Mouse (Mus musculus) left cerebral cortex, postnatal 10 days (tissue): ENCODE measurements at regions not wholly inside any gene's neighbourhood (a gene's known extent, or its start where the extent isn't known, plus 50 kb on each side); places are given as distances from the start of the nearest gene placed in this dataset.
"Not testable (repeated sequence)": the region's sequence is repeated elsewhere in the genome, so short reads cannot be mapped to it uniquely, and the experiment has no call there.

Experiments used
- DNase-seq, 2 experiments: peaks; one replicate each; pipeline ENCODE4 v3.0.0; 2021 to 2022; ENCODE audit warnings: low spot score in 2 of 2, mixed read lengths in 1 of 2; ENCODE audit errors: extremely low spot score in 1 of 2
- intact Hi-C: fragments of 180-260 bp; cut with DNase I; formaldehyde crosslinking; loops from one replicate; pipeline ENCODE4 v1.15.1; 2025

- DNase-seq: no peak
- intact Hi-C loops: no loop called here
These were observed 284.8 kb downstream of the Plod2 start for GRCm38 (mm10) chr9:92826708-92827353.

DNA sequence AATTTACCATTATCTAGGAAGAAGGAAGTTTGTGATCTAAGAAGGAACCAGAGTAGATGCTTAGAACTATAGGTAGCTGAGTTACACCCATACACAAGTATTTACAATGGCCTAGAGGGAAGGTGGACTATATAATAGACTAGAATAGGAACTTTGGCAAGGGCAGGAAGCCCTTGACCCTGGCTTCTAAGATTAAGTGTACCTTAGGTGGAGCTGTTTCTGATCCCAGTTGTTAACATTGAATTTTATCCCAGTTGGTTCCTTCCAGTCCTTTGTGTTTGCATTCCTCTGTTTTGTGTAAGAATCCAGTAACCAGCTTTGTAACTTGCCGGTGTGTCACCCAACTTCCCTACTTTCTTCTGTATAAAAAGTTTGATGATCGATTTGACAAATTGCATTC lies 294.1 kb downstream of the Plod2 start:
- DNase-seq, intact Hi-C loops: not testable (repeated sequence)

DNA sequence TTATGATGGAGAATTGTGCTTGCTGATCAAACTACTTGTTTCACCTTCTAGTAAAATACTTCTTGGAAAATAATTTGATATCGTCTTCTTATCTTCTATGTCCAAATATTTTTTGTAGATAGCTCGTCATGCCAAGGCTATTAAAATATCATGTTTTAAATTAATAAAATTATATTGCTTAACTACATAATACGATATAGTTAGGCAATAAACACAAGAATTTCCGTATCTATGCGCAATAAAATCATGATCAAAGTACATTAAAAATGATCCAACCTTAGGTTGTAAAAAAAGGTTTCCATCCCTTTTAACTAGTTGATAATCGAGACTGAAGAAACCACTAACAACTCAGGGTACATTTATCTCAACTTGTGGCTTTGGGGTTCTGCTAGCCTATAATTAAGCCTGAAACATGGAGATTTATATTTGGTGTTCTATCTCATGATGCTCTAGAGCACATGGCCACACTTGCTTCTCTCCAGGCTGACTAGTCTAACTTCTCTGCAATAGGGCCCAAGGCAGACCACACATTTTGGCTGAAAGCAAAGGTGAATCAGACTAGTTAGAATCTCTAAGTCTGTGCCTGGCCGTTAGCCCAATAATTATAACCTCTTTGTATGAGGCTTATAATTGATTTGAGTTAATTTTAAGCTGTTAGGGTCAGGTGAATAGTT lies 314.5 kb downstream of the Plod2 start:
- DNase-seq: no peak
- intact Hi-C loops: no loop called here

GRCm38 (mm10) chr9:92865822-92866221 lies 323.8 kb downstream of the Plod2 start:
- no peak for DNase-seq
- intact Hi-C loops: no loop called here

- intact Hi-C loops: loop anchor here (5.0 to 10.0 kb wide), 2 partner anchors 241 to 664 kb away; no protein-coding TSS in a partner anchor
- peak; percentile 24 to 32 for DNase-seq
These were observed 336.6 kb downstream of the Plod2 start for GRCm38 (mm10) chr9:92878589-92878988.

DNA sequence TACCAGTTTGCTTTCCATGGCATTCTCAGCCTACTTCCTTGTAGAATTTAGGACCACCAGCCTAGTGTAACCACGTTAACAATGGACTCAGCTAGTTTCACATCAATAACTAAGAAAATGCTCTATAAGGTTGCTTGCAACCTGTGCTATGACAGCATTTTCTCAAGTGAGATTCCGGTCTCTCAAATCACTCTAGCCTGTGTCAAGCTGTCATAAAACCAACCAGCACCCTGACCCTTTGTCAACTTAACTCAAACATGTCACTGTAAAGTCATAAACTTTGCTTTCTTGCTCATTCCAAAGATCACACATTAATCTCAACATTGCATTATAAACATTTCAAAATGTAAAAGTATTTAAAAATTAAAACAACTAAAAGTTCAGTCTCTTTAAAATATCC lies 337.8 kb downstream of the Plod2 start:
- no peak for DNase-seq
- intact Hi-C loops: loop anchor here (5.0 to 10.0 kb wide), 2 partner anchors 243 to 665 kb away; no protein-coding TSS in a partner anchor

DNA sequence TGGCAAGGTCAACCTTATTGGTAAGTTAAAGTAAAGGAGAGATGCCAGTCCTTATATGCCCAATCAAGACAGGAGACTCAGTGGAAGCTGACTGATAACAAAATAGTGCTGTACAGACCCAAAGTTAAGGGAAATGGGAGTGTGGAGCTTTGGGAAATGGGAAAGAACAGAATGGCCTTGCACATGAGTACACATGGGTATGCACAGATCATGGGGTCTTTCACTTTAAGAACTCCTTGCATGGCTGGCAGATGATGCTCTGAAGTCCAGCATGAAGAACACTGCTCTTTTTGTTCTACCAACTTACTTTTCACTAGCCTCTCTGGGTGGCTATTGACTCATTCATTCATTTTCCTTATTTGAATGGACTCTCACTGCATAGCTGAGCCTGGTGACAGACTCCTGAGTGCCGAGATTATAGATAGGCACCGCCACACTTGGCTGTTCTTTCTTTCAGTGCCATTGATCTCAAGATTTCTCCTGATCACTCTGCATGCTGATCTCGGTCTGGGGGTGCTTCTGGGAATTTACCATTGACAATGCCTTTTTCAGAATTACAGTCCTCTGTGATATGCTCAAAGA lies 340.3 kb downstream of the Plod2 start:
- DNase-seq: no peak
- intact Hi-C loops: no loop called here

DNA sequence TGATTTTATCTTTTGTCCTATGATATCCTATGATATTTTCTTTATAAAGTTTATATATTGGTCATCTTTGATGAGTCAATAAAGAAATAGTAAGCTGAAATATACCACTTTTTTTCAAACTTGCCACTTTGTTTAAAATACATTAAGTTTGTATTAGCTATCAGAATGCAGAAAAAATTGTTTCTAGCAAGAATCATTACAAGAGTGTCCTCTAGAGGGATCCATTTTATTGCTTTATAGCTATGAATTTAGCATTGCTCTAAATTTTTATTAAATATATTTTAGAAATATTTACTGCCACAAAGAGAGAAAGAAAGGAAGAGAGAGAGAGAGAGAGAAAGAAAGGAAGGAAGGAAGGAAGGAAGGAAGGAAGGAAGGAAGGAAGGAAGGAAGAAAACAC lies 348.0 kb downstream of the Plod2 start:
- intact Hi-C loops: no loop called here
- DNase-seq: no peak

DNA sequence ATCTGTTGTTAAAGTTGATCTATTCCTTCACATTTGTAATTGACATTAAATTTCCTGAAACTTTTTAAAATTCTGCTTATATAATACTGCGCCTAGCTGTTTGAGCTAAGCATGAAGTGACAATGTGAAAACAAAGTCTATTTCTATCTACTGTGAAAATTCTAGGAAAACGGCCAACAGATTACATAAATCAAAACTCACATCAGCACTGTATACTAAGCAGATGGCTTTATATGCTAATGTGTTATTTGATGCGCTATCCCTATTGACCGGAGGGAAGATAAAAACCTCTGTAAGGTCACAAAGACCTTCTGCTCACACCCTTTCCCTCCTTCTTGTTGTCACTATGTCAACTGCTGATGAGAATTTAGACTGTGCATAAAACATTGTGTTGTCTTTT lies 357.7 kb downstream of the Plod2 start:
- intact Hi-C loops: no loop called here
- no peak for DNase-seq

- intact Hi-C loops: no loop called here
- no peak for DNase-seq
These were observed 365.1 kb downstream of the Plod2 start for GRCm38 (mm10) chr9:92907102-92907501.

GRCm38 (mm10) chr9:92919396-92919795 lies 377.4 kb downstream of the Plod2 start:
- no peak for DNase-seq
- intact Hi-C loops: no loop called here

- DNase-seq: no peak
- intact Hi-C loops: no loop called here
These were observed 388.4 kb downstream of the Plod2 start for GRCm38 (mm10) chr9:92930231-92930966.

GRCm38 (mm10) chr9:92937802-92938201 lies 395.8 kb downstream of the Plod2 start:
- intact Hi-C loops: no loop called here
- DNase-seq: no peak

DNA sequence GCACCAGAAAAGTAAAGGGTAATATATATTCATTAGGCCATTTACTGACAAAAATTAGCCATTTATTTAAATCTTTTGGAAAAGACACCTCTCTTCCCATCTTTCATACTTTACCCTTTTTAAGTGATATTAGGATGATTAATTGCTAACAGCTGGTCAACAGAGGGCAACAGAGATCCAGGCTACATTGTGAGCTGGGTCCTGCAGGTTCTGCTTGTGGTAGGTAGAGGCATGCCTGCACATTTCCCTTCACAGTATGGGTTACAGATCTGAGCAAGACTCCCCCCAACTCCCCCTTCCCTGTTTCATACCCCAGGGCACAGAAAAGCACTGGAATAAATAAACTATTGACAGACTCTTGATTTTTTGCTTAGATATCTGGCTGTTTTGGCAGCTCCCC lies 408.1 kb downstream of the Plod2 start:
- intact Hi-C loops: no loop called here
- no peak for DNase-seq

- intact Hi-C loops: no loop called here
- DNase-seq: no peak
These were observed 421.3 kb downstream of the Plod2 start for GRCm38 (mm10) chr9:92963275-92963674.

GRCm38 (mm10) chr9:92991759-92992158 lies 449.7 kb downstream of the Plod2 start:
- intact Hi-C loops: no loop called here
- no peak for DNase-seq

- intact Hi-C loops: no loop called here
- DNase-seq: no peak
These were observed 454.1 kb downstream of the Plod2 start for GRCm38 (mm10) chr9:92996156-92996555.

DNA sequence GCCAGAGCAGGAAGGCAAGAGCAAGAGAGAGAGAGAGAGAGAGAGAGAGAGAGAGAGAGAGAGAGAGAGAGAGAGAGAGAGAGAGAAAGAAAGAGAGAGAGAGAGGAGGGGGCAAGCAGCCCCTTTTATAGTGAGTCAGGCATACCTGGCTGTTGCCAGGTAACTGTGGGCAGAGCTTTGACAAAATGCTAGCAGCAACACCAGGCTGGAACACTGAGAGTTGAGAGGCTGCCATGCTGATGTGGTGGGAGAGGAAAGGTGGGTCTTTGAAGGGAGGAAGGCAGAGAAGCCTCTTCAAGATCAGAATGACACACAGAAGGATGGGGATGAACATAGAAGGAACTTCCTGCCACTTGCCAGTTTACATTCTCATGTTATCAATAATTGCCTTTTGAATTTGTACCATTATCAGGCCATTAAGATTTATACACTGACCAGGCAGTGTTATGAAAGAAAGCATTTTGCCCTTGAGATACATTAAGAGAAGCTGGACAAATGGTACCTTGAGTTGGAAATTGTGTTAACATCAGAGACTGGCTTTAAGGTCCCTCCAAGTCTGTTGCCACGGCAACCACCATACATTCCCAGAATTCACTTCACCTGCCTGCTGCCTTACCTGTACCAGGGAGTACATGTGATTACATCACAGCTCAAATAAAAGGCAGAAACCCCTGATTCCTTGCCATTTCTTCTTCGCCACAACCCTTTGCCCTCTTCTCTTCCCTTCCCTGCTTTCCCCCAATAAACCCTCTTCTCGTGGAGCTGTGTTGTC lies 463.3 kb downstream of the Plod2 start:
- intact Hi-C loops: no loop called here
- no peak for DNase-seq
